Mouse (Mus musculus) kidney, postnatal 0 days (tissue): Measurements from ENCODE around the gene Morc2b. TPM values are rescaled to one million over a fixed set of nuclear protein-coding genes. Genes with fewer than 3 reads are reported as not detected.
"Not testable (repeated sequence)": the region's sequence is repeated elsewhere in the genome, so short reads cannot be mapped to it uniquely, and the experiment has no call there.

ENCODE experiments used
- ATAC-seq: fragments of 200-750 bp; cut with Nextera tagmentation; replicated peaks from 2 replicates; pipeline ENCODE4 v1.8.0; 2017; ENCODE audit warnings: low read depth, moderate number of reproducible peaks, moderate TSS enrichment, moderate library complexity; ENCODE audit not compliant: low FRiP score
- DNase-seq: peaks from one replicate; pipeline ENCODE4 v3.0.0-alpha.2; 2016; ENCODE audit warnings: low spot score
- H3K27ac ChIP-seq: fragments of 300-500 bp; sonication (generic); 2 replicates; pipeline ENCODE4 v1.5.1; 2014; ENCODE audit warnings: mild to moderate bottlenecking
- H3K27me3 ChIP-seq: fragments of 300-500 bp; sonication (generic); 2 replicates; pipeline ENCODE4 v1.6.1; 2014; ENCODE audit warnings: low read length, mixed read lengths; ENCODE audit not compliant: insufficient read depth
- H3K36me3 ChIP-seq: fragments of 300-500 bp; sonication (generic); 2 replicates; pipeline ENCODE4 v1.6.1; 2014; ENCODE audit warnings: low read length, mixed read lengths; ENCODE audit not compliant: insufficient read depth
- H3K4me1 ChIP-seq: fragments of 300-500 bp; sonication (generic); replicated peaks from 2 replicates; pipeline ENCODE4 v1.6.1; 2014; ENCODE audit warnings: antibody characterized with exemption, low read length, mixed read lengths; ENCODE audit not compliant: insufficient read depth
- H3K4me2 ChIP-seq: fragments of 300-500 bp; sonication (generic); 2 replicates; pipeline ENCODE4 v1.6.1; 2014; ENCODE audit warnings: mild to moderate bottlenecking, low read length, moderate library complexity, mixed read lengths
- H3K4me3 ChIP-seq: fragments of 300-500 bp; sonication (generic); replicated peaks from 2 replicates; pipeline ENCODE4 v1.5.1; 2014; ENCODE audit warnings: low read depth, low read length
- H3K9ac ChIP-seq: fragments of 300-500 bp; sonication (generic); 2 replicates; pipeline ENCODE4 v1.6.1; 2014; ENCODE audit warnings: low read depth, low read length
- H3K9me3 ChIP-seq: fragments of 300-500 bp; sonication (generic); replicated peaks from 2 replicates; pipeline ENCODE4 v1.6.1; 2016; ENCODE audit warnings: low read length, inconsistent platforms, mixed read lengths
- CTCF ChIP-seq: IDR thresholded peaks from 2 replicates; pipeline ENCODE4 v1.5.1; 2016; ENCODE audit warnings: antibody characterized with exemption, low read depth, mild to moderate bottlenecking, moderate library complexity
- WGBS: fragments of 180-500 bp; shearing (Covaris S2); extraction: QIAGEN DNeasy Blood & Tissue Kit; methylation state at CpG from one replicate; pipeline ENCODE4 v1.1.7; 2014; 5-methylcytosine and 5-hydroxymethylcytosine counted together
- polyA plus RNA-seq: library from polyadenylated mRNA; unstranded; fragments of >200 nt; fragmentation: Nextera tagmentation; extraction: Ambion mirVana; gene quantifications from 2 replicates; pipeline ENCODE4 v1.2.1, GENCODE M21; 2015

The Morc2b gene
- not detected in 2 replicates for polyA plus RNA-seq

DNA sequence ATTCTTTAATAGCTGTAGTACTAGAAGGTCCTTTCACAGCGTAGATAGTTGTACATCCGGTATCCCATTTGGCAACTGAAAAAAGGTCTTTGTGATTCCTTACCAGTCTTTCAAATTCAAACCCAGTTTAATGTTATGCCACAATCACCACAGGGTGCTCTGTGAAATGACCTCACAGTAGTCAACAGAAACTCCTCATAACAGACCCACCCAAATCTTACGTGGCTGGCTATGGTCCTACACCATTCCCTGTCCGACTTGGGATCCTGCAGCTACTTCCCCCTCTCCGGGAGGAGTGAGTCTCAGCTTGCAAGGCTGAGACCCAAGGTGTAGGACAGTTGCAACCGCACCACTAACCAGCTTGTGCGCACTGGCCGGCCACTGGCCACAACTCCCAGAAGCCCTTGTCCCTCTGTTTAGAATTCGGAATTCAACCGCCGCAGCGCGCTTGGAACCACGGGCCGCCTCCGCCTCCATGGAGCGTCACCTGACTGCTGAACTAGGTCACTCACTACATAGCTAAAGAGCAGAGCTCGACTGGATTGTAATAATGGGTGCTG, at the start of gene Morc2b:
Gene Morc2b (minus strand): TSS at position 423 of the 560 bp plus-strand sequence.
- 77% methylated on average over 18 of the region's 18 CpGs for WGBS
- Histone ChIP-seq H3K36me3 (no peaks in the 10 kb centered on the region), H3K4me2 (no peak within 1 kb of the TSS), H3K9me3 (no peaks in the 10 kb centered on the region), H3K27ac (no peak within 1 kb of the TSS), H3K9ac (no peak within 1 kb of the TSS), H3K4me3 (no peak within 1 kb of the TSS), H3K4me1 (no peaks in the 10 kb centered on the region), H3K27me3 (no peaks in the 10 kb centered on the region)
- ATAC-seq (no peak), DNase-seq (no peak)
- TF ChIP-seq CTCF, result no peak

DNA sequence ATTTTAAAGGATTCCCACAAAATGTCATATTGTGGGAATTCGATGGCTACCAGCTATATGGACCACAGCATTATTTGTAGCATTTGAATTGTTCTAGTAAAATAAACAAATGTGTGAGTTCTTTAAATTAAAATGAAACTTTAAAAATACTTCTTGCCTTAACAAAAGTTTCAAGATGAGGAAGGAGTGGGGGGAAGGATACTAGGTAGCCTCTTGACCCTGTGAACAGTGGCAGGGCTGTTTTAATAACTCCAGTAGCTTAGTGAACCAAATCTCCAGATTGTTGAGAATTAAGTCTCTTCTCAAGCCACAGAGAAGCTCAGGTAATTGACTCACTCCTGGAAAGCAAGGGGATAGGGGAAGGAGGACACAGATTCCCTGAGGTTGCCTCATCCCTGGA, 28.7 kb upstream of the Morc2b start, which contains the start of gene Olfr55:
Gene Olfr55 (plus strand): TSS at position 301 of the 400 bp plus-strand sequence.
- not testable (repeated sequence) for DNase-seq, H3K36me3 ChIP-seq, H3K4me3 ChIP-seq, ATAC-seq, H3K27ac ChIP-seq, H3K4me1 ChIP-seq, H3K4me2 ChIP-seq, H3K27me3 ChIP-seq, H3K9ac ChIP-seq, H3K9me3 ChIP-seq
- 78% methylated on average over 1 of the region's 1 CpGs for WGBS

DNA sequence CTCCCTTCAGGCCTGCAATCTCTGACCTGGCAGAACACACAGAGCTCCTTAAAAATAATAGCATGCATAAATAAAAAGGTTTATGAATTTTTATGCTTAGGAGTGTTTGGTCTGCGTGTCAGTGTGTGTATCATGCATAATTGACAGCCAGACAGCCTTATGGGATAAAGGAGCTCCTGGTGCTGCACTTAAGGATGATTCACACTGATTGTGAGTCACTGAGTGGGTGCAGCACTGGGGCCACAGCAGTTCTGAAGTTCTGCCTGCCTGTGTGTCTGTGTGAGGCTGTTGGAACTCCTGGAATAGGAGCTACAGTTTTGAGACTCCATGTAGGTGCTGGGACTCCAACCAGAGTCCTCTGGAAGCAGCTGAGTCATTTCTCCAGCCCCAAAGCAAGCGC, 13.2 kb downstream of the Morc2b start:
- ATAC-seq (no peak), DNase-seq (no peak)
- no peak for TF ChIP-seq CTCF
- Histone ChIP-seq H3K36me3 (no peaks in the 10 kb centered on the region), H3K27ac (no peak overlapping the region), H3K4me3 (no peak overlapping the region), H3K4me1 (no peaks in the 10 kb centered on the region), H3K9ac (no peak overlapping the region), H3K4me2 (no peak overlapping the region), H3K27me3 (no peaks in the 10 kb centered on the region), H3K9me3 (no peaks in the 10 kb centered on the region)
- 56% methylated on average over 2 of the region's 2 CpGs for WGBS

DNA sequence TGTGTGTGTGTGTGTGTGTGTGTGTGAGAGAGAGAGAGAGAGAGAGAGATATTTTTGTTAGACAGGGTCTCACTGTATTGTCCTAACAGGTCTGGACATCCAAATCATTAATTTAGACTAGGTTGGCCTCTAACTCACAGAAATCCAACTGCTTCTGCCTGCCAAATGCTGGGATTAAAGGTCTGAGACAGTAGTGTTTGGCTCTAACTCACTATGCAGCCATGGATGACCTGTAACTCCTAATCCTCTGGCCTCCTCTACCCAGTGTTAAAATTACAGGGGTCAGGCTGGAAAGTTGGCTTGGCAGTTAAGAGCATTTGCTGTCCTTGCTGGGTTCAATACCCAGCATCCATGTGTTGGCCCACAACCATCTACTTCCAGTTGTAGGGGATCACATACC, 14.9 kb downstream of the Morc2b start:
- H3K4me2 ChIP-seq, result no peak overlapping the region
- no peaks in the 10 kb centered on the region for H3K4me1 ChIP-seq
- no peak overlapping the region for H3K27ac ChIP-seq
- no peaks in the 10 kb centered on the region for H3K36me3 ChIP-seq
- DNase-seq (no peak), ATAC-seq (no peak)
- no peaks in the 10 kb centered on the region for H3K27me3 ChIP-seq
- no peaks in the 10 kb centered on the region for H3K9me3 ChIP-seq
- no peak for TF ChIP-seq CTCF
- no peak overlapping the region for H3K9ac ChIP-seq
- no peak overlapping the region for H3K4me3 ChIP-seq

DNA sequence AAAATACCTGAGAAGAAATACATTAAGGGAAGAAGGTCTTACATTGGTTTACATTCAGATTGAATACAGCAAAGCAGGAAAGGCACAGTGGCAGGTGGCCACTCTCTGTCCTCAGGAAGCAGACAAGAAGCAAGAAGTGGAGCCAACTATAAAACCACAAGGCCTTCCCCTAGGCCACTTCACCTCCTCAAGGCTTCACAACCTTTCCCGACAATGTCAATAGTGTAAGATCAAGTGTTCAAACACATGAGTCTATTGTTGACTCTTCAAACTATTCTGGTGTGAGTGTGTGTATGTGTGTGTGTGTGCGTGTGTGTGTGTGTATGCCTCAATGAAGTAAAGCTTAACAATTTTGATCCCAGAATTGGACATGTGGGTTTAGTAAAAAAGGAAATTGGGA, 42.1 kb downstream of the Morc2b start:
- no peak for TF ChIP-seq CTCF

DNA sequence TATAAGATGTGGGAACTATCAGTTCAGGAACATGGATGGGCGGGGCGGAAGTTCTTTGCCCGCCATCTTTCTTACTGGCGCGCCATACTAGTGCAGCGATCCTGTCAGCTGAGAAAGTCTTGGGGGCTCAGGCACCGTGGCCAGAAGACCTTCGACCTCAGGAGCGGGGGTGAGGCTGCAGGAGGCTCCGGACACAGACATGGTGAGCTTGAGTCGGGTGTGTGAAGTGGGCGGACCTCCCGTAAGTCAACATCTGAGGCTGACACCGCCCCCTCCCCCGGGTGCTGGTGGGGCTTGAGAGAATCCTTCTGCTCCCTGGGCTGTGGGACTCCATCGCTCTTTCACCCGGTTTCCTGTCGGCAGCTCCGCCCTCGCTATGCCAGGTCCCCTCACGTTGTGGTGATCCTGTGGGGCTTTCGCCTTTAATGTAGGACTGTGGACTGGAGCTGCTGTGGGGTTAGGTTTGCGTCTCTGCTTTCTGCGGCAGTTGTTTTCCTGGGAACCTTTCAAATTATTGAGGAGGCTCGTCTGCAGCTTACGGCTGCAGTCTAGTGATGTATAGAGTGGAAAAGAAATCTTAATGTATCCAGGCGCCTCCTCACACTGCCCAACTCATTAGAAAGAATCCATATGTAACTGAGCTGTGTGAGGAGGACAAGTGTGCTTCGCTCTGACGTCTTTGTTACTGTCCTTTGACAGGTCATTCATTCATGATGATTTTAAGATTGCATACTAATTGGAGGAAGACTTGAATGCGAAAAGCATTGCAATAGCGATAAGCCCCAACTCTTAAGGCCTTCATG, 46.9 kb downstream of the Morc2b start:
- Histone ChIP-seq H3K9ac (peak overlapping the region; percentile 69), H3K27ac (peak overlapping the region; percentile 97), H3K4me2 (peak overlapping the region; percentile 69), H3K4me1 (peaks cover 11% of the 10 kb centered on the region), H3K4me3 (peak overlapping the region; percentile 64), H3K9me3 (no peaks in the 10 kb centered on the region), H3K27me3 (no peaks in the 10 kb centered on the region), H3K36me3 (no peaks in the 10 kb centered on the region)
- TF ChIP-seq CTCF, result no peak
- 2% methylated on average over 31 of the region's 31 CpGs for WGBS
- ATAC-seq, result peak; percentile 88
- peak; percentile 93 for DNase-seq

More for the DNA sequence above, 42.1 kb downstream of the Morc2b start:
- Histone ChIP-seq H3K36me3 (no peaks in the 10 kb centered on the region), H3K4me3 (no peak overlapping the region), H3K4me1 (peaks cover 8% of the 10 kb centered on the region), H3K9me3 (no peaks in the 10 kb centered on the region), H3K27me3 (no peaks in the 10 kb centered on the region), H3K27ac (no peak overlapping the region), H3K9ac (no peak overlapping the region), H3K4me2 (no peak overlapping the region)
- WGBS, result 87% methylated on average over 2 of the region's 2 CpGs
- ATAC-seq (no peak), DNase-seq (no peak)
